Mouse (Mus musculus): ENCODE measurements around the gene Tmx1.

- TF ChIP-seq FLI1 (IDR thresholded peaks at IDR 0.05; ENCODE audit: low read length) = no peak
- no peak for TF ChIP-seq GATA1 (IDR thresholded peaks at IDR 0.05; ENCODE audit: borderline replicate concordance, low read length)
Measured at GRCm38 (mm10) chr12:70512431-70512830, 59.5 kb downstream of the Tmx1 start.

Data from megakaryocyte, embryonic 14.5 days (primary cell).